Mouse (Mus musculus): ENCODE results near the gene Rad1. TPM values are rescaled to one million over a fixed set of nuclear protein-coding genes. Genes with fewer than 3 reads are reported as not detected.

Gene Rad1
- 15.3 and 21.1 TPM in 2 replicates for polyA plus RNA-seq (2021; fragmentation: Nextera tagmentation)
- long read RNA-seq, experiment 1, transcript Rad1-201 (6 exons, 1,514 nt) = major isoform, 29 of 43 reads
- long read RNA-seq, experiment 1, partial matches to known transcripts = 8 of 43 reads
- long read RNA-seq, experiment 1, other reads (novel, unspliced or antisense) = 6 of 43 reads
- long read RNA-seq, experiment 2, transcript Rad1-201 (6 exons, 1,514 nt) = major isoform, 14 of 23 reads
- long read RNA-seq, experiment 2, partial matches to known transcripts = 4 of 23 reads
- long read RNA-seq, experiment 2, other reads (novel, unspliced or antisense) = 5 of 23 reads

GRCm38 (mm10) chr15:10485484-10486364 lies at the start of gene Rad1, which contains the start of gene Brix1:
Gene Rad1, plus strand, starts transcription at chr15:10486018.
Gene Brix1, minus strand, starts transcription at chr15:10485947.

GRCm38 (mm10) chr15:10470151-10470831 lies 15.5 kb upstream of the Rad1 start, which contains the start of gene Dnajc21:
Gene Dnajc21, minus strand, starts transcription at chr15:10470516.

Other genes starting within 250 kb of the Rad1 start
- gene Gm21973, start 160.6 kb upstream of the Rad1 start, polyA plus RNA-seq (2021; fragmentation: Nextera tagmentation) = not detected in 2 replicates
- gene Agxt2, start 127.5 kb upstream of the Rad1 start, polyA plus RNA-seq (2021; fragmentation: Nextera tagmentation) = not detected in 2 replicates
- 9.5 and 24.8 TPM in 2 replicates for gene Dnajc21, start 15.5 kb upstream of the Rad1 start, polyA plus RNA-seq (2021; fragmentation: Nextera tagmentation)
- 14.9 and 24.4 TPM in 2 replicates for gene Brix1, start 71 bp upstream of the Rad1 start, polyA plus RNA-seq (2021; fragmentation: Nextera tagmentation)
- not detected in 2 replicates for gene Ttc23l, start 72.7 kb downstream of the Rad1 start, polyA plus RNA-seq (2021; fragmentation: Nextera tagmentation)
- gene Rai14, start 228.6 kb downstream of the Rad1 start, polyA plus RNA-seq (2021; fragmentation: Nextera tagmentation) = 1.4 and 1.5 TPM in 2 replicates